Mouse (Mus musculus): ENCODE measurements around the gene Slc2a13.

The Slc2a13 gene

GRCm38 (mm10) chr15:91374441-91374840, 198.6 kb downstream of the Slc2a13 start:
- DNase-seq (ENCODE audit: low spot score in 2 of 2), result no peak

DNA sequence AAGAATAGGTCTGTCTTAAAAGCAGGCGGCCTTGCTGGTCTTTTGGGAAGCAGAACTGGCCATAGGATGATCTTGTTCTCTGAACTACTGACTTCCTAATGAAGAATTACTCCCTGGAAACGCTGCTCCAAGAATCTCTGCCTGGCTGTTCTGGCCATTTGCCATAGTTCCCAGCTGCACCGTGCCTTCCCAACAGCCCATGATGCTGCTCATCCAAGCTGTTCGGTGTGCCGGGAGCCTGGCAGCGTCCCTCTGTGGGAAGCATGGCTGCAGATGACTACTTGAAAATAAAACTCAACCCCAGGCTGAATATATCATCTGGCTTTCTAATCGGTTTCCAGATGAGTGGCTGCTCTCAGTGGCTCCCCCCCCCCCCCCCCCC, 199.9 kb downstream of the Slc2a13 start:
- DNase-seq (ENCODE audit: low spot score in 2 of 2), result no peak

DNA sequence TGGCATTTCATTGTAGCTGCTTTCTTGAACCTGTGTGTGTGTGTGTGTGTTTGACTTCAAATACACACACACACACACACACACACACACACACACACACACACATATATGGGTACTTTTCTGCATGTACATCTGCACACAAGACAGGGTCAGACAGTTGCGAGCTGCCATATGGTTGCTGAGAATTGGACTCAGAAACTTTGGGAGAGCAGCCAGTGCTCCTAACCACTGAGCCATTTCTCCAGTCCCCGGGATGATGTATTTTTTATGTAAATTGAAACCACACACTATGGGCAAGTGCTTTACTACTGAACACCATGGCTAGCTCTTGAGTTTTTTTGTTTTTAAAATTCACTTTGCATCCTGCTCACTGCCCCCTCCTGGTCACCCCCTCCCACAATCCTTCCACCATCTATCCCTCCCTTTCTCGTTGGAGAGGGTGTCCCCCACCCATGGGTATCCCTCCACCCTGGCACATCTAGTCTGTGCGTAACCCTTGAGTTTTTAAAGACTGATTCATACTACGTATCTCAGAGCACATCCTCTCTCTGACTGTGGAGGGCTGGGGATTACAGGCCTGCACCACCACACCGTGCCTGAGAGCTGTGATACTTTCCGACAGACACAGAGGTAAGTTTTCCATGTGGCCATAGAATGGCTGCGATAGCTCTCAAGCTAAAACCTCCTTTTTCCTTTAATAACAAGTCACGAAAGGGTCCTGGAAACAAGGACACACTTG, 200.4 kb downstream of the Slc2a13 start:
- no peak for DNase-seq (ENCODE audit: low spot score in 2 of 2)

DNA sequence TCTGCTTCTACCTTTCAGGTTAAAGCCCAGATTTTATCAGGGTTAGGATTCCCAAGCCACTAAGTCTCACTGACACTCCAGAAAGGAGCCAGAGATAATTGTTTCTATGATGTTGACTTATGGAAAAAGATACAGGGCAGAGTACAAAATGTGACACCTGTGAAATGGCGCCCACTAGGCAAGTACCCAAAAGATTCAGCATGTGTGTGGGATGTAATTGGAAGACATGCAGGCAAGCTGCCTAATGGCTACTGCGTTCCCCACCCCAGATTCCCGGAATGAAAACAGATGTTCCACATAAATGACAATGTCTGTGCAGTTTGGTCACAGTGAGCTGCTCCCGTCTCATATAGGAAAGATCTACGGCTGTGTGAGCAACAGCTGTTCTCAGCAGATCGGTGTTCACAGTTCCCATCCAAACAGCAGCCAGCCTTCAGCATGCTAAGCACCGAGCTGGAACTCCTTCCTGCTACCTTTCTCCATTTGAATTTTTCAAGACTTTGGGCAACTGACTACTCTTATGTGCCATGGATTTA, 201.1 kb downstream of the Slc2a13 start:
- no peak for DNase-seq (ENCODE audit: low spot score in 2 of 2)

GRCm38 (mm10) chr15:91369736-91370449, 203.2 kb downstream of the Slc2a13 start:
- no peak for DNase-seq (ENCODE audit: low spot score in 2 of 2)

GRCm38 (mm10) chr15:91360495-91360894, 212.6 kb downstream of the Slc2a13 start:
- DNase-seq (ENCODE audit: low spot score in 2 of 2), result no peak

- DNase-seq (ENCODE audit: low spot score in 2 of 2), result no peak
These were observed 222.1 kb downstream of the Slc2a13 start for GRCm38 (mm10) chr15:91351006-91351405.

DNA sequence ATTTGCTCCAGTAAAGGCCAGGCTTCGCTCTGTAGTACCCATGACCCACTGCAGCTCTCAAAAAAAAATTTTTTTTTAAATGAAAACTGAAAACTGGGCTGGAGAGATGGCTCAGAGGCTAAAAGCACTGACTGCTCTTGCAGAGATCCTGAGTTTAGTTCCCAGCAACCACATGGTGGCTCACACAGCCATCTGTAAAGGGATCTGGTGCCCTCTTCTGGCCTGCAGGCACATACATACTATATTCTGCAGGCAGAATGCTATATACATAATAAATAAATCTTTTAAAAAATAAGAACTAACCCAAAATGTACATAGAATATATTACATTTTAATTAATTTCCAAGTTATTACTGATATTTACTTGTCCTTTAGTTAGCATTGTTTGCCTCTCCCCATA, 234.7 kb downstream of the Slc2a13 start:
- DNase-seq (ENCODE audit: low spot score in 2 of 2), result no peak

- DNase-seq (ENCODE audit: low spot score in 2 of 2), result no peak
These were observed 238.6 kb downstream of the Slc2a13 start for GRCm38 (mm10) chr15:91334416-91334900.

DNA sequence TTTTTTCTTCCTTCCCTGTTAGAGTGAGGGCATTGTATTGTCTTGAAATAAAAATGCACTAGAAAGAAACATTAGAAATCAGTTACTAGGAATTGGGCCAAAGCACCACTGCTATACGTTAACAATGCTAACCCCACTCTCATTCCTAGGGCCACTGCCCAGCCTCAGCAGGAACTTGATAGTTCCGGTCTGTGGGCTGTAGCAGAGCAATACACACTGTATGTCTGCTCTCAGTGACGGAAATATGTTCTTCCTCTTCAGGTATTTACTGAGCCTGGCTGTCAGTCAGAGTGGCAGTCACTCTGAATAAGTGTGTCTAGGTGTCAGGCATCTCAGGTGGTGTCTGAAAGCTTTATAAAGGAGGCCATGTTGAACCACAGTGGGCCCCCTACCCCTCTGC, 245.3 kb downstream of the Slc2a13 start:
- DNase-seq (ENCODE audit: low spot score in 2 of 2), result no peak

DNA sequence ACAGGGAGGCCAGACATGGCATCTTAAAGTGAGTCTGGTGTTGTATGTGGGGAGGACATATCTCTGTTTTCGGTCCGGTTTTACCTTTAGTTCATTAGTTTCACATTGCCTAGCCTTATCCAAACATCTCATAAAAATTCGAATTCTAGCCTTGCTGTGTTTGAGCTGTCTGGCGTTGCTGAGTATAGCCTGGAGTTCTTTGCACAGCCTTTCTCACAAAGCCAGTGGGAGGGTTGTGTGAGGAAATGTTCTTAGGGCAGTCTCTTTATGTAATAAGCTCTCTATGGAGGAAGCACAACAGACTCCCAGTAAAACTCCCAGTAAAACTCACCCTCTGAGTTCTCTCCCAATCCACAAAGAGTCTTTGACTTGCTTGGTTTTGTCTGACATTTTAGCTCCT, 246.0 kb downstream of the Slc2a13 start:
- no peak for DNase-seq (ENCODE audit: low spot score in 2 of 2)

- no peak for DNase-seq (ENCODE audit: low spot score in 2 of 2)
These were observed 253.7 kb downstream of the Slc2a13 start for GRCm38 (mm10) chr15:91319376-91319775.

DNA sequence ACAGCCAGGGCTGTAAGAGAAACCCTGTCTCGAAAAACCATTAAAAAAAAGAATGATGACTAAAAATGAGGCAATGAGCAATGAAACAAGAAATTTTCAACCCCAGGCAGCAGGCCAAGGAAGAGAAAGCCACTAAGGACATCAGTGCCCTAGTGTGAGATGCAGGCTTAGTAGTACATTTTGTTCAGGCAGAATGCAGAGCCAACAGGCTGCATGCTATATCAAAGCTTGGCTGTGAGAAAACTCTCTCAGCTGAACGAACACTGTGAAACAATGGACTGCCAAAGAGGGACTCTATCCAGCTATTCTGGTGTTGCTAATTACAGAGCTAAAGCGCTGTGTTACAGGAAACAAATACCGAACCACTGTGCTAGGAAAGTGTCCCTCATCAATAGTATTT, 256.1 kb downstream of the Slc2a13 start:
- DNase-seq (ENCODE audit: low spot score in 2 of 2), result no peak

GRCm38 (mm10) chr15:91314402-91315318, 258.4 kb downstream of the Slc2a13 start:
- no peak for DNase-seq (ENCODE audit: low spot score in 2 of 2)

DNA sequence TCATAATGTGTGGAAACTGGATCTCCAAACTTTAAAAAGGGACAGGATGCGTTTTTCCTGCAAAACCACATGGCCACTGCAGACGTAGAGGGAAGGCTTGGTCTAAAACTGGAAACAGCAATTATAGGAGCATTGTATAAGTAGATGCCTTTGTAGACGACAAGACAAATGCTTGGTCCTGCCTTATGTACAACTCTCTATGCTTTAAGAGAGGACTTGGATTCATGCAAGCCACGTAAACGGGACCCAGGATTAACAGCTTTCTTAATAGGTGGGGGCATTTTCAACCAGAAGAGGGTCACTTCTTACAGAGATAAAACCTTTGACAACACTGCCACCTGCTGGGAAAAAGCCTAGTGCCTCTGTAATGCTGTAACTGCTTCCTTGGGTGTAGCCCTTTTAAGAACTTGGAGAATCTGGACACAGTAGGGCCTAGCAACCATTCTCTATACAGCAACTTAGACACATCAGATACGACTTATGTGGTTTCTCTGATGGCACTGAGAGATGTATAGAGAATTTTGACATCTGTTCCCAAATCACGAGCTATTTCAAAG, 268.7 kb downstream of the Slc2a13 start:
- DNase-seq (ENCODE audit: low spot score in 2 of 2), result no peak

- DNase-seq (ENCODE audit: low spot score in 2 of 2), result peak; percentile 78 to 86
These were observed 271.7 kb downstream of the Slc2a13 start for GRCm38 (mm10) chr15:91301366-91301765.

DNA sequence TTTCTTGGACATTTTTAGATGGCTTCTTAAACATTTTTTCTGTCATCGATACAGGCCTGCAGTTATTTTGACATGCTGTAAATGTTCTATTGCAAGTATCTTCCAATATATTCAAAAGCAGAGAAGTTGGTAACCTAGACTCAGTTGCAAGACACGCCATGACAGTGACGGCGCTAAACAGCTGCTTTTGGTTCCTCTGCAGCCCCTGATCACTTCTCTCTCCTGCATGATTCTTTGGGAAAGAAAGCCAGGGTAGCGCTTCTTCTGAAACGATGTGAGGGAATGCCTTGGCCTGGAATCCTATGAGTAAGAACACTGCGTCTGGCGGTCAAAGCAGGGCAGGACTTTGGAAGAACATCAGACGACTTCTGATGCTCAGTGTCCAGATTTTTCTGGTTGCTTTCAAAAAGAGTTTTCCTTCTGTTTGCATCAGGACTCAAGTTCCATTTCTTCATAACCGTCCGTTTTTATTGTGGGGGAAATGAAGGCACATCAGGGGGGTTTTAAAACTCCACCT, 273.7 kb downstream of the Slc2a13 start:
- peak in 1 of 2 experiments; percentile 26 for DNase-seq (ENCODE audit: low spot score in 2 of 2)

GRCm38 (mm10) chr15:91283418-91283817, 289.6 kb downstream of the Slc2a13 start:
- DNase-seq (ENCODE audit: low spot score in 2 of 2), result no peak

DNA sequence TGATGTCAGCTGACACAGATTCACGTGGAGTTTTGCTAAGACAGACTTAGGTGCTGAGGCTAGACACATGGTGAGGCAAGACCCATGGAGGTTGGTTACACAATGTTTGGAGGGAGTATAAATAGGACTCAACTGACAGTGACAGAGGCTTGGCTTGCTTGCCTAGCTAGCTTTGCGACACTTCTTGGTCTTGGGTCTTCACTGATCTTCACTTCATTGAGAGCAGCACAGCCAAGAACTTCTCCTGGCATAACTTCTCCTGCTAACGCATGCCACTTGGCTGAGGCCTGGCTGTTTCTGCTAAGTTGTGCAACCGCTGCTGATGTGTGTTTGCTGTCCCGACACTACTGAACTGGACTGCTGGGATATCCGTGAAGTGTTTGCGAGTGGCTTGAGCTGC, 290.2 kb downstream of the Slc2a13 start:
- DNase-seq (ENCODE audit: low spot score in 2 of 2), result peak in 1 of 2 experiments; percentile 34

DNA sequence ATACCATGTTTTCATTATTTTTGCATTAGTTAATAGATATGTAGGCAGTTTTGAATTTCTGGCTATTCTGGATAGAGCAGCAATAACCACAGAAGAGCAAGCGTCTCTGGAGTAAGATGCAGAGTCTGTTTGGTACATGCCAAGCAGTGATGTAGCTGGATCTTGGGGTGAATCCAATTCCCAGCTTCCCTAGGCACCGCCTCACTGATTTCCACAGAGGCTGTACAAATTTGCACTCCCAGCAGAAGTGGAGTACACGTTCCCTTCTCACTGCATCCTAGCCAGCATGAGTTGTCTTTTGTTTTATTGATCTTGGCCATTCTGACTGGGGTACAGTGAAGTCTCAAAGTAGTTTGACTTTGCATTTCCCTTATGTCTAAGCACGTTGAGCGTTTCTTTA, 291.5 kb downstream of the Slc2a13 start:
- DNase-seq (ENCODE audit: low spot score in 2 of 2), result no peak

- no peak for DNase-seq (ENCODE audit: low spot score in 2 of 2)
These were observed 293.5 kb downstream of the Slc2a13 start for GRCm38 (mm10) chr15:91279571-91279970.

All from urinary bladder, adult 18-20 months (tissue).